Mouse (Mus musculus) limb, embryonic 13.5 days (tissue): ENCODE measurements around the gene Kat6b. TPM values are rescaled to one million over a fixed set of nuclear protein-coding genes. Genes with fewer than 3 reads are reported as not detected.
"Not testable (repeated sequence)": the region's sequence is repeated elsewhere in the genome, so short reads cannot be mapped to it uniquely, and the experiment has no call there.

Experiments used
- ATAC-seq: fragments of 200-750 bp; cut with Nextera tagmentation; 2 replicates; pipeline ENCODE4 v1.8.0; 2017; ENCODE audit warnings: low read depth, moderate number of reproducible peaks, moderate TSS enrichment; ENCODE audit not compliant: low FRiP score
- H3K27ac ChIP-seq: fragments of 300-500 bp; sonication (generic); 2 replicates; pipeline ENCODE4 v1.5.1; 2015; ENCODE audit warnings: inconsistent platforms, mild to moderate bottlenecking, moderate library complexity
- H3K27me3 ChIP-seq: fragments of 300-500 bp; sonication (generic); 2 replicates; pipeline ENCODE4 v1.6.1; 2015; ENCODE audit warnings: mild to moderate bottlenecking, inconsistent platforms
- H3K36me3 ChIP-seq: fragments of 300-500 bp; sonication (generic); 2 replicates; pipeline ENCODE4 v1.6.1; 2015; ENCODE audit warnings: inconsistent platforms, mild to moderate bottlenecking, moderate library complexity
- H3K4me1 ChIP-seq: fragments of 300-500 bp; sonication (generic); 2 replicates; pipeline ENCODE4 v1.6.1; 2015; ENCODE audit warnings: inconsistent platforms
- H3K4me2 ChIP-seq: fragments of 300-500 bp; sonication (generic); replicated peaks from 2 replicates; pipeline ENCODE4 v1.6.1; 2015; ENCODE audit warnings: inconsistent platforms, mild to moderate bottlenecking, moderate library complexity
- H3K4me3 ChIP-seq: fragments of 300-500 bp; sonication (generic); 2 replicates; pipeline ENCODE4 v1.5.1; 2015; ENCODE audit warnings: moderate library complexity, mild to moderate bottlenecking, inconsistent platforms
- H3K9ac ChIP-seq: fragments of 300-500 bp; sonication (generic); 2 replicates; pipeline ENCODE4 v1.6.1; 2015; ENCODE audit warnings: mild to moderate bottlenecking, inconsistent platforms
- H3K9me3 ChIP-seq: fragments of 300-500 bp; sonication (generic); 2 replicates; pipeline ENCODE4 v1.6.1; 2016; ENCODE audit warnings: inconsistent platforms
- WGBS: fragments of 180-500 bp; shearing (Covaris S2); methylation state at CpG from one replicate; pipeline ENCODE4 v1.1.7; 2015; 5-methylcytosine and 5-hydroxymethylcytosine counted together
- polyA plus RNA-seq: library from polyadenylated mRNA; unstranded; fragments of >200 nt; fragmentation: Nextera tagmentation; extraction: Ambion mirVana; gene quantifications from 2 replicates; pipeline ENCODE4 v1.2.1, GENCODE M21; 2015

The Kat6b gene
- polyA plus RNA-seq, 1 experiment from 2014 or later = 31.4 TPM

DNA sequence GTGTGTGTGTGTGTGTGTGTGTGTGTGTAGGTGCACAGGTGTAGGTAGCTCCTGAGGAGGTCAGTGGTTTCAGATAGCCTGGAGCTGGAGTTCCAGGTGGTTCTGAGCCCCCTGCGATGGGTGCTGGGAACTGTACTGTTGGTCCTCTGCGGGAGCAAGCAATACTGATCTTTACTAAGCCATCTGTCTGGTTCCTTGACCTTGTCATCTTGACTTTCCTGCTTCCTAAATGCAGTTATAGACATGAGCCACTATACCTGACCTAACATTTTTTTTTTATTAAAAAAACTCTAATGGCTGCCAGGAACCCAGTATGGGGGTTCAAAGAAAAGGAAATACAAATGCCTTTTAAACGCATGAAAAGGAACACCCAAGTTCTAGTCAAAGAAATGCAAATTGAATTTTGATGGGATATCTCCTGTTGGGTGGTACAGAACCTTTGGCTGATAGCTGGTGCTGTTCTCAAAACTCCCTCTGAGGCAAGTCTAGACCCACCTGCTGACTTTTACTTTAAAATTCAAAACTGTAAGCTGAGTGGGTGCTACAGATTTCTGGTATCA lies 4.8 kb downstream of the Kat6b start:
- H3K9ac ChIP-seq = no peak overlapping the region
- 93% methylated on average over 3 of the region's 3 CpGs for WGBS
- no peak overlapping the region for H3K4me2 ChIP-seq
- H3K27ac ChIP-seq = no peak overlapping the region
- H3K4me3 ChIP-seq = no peak overlapping the region
- no peaks in the 10 kb centered on the region for H3K9me3 ChIP-seq
- H3K4me1 ChIP-seq = no peaks in the 10 kb centered on the region
- no peaks in the 10 kb centered on the region for H3K27me3 ChIP-seq
- ATAC-seq = no peak
- no peaks in the 10 kb centered on the region for H3K36me3 ChIP-seq

DNA sequence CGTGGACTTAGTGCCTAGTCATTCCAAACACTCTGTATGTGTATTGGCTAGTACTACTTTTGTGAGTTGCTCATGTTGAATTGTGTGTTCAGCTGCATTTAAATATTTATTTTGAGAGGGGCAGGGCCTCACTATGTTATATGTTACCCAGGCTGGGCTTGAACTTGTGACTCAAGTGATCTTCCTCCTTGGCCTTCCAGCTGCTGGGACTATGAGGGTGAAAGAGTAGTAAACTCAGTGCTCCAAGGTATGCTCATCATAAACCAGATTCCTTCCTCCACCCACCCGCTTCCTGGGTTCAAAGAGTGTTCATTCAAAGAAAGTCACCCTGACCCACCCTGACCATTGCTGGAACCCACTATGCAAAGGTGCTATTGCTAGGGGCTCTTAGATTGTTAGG lies 5.9 kb downstream of the Kat6b start:
- not testable (repeated sequence) for H3K9me3 ChIP-seq, H3K27me3 ChIP-seq, H3K27ac ChIP-seq, H3K4me1 ChIP-seq, H3K4me2 ChIP-seq, H3K36me3 ChIP-seq, H3K9ac ChIP-seq, ATAC-seq, H3K4me3 ChIP-seq
- WGBS = 93% methylated on average over 2 of the region's 2 CpGs

DNA sequence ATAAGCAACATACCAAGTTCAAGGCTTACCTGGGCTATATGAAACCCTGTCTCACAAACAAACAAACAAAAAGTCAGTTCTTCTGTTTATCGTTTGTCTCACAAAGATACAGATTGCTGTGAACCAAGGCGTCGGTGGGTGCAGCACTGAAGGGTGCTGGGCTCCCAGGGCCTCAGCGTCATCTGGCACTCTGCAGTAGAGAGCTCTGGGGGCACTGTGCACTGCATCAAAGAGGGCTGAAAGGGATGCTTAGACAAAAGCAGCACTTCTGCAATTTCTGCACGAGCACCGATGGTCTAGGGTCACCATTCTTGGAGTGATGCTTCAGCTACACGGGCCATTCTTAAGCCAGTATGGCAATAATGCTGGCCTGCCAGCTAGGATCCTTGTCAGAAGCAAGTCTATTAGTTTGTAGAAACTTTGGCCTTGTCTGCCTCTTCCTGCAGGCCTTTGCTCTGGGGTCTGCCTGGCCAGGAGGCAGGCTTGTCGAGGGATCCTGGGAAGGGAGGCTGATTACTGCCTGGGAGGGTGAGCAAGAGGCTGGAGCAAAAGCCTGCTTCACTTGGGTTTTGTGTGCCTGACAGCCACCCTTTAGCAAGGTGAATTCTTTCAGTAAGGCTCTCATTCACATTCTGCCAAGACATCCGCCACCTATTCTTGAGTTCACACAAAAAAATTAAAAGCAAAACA lies 7.3 kb downstream of the Kat6b start:
- H3K36me3 ChIP-seq, H3K4me3 ChIP-seq, H3K27ac ChIP-seq, H3K4me1 ChIP-seq, H3K9me3 ChIP-seq, H3K4me2 ChIP-seq, H3K27me3 ChIP-seq, ATAC-seq, H3K9ac ChIP-seq: not testable (repeated sequence)
- WGBS = 81% methylated on average over 9 of the region's 9 CpGs

DNA sequence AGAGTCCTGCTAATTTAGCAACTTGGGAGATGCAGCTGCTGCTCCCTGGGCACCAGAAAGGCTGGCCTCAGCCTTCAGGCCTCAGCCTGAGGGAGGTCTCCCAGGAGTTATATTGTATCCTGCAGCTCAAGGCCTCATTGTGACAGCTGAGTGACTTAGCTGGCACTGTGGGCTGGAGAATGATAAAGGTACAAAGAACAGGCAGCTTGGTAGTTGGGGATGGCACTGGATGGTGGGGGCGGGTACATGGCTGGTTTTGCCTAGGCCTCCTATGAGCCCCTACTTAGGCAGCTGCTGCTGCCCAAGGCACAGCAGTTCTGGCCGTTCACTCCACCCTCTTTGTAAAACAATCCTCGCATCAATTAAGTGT lies 7.9 kb downstream of the Kat6b start:
- no peak overlapping the region for H3K9ac ChIP-seq
- H3K4me1 ChIP-seq = no peaks in the 10 kb centered on the region
- H3K9me3 ChIP-seq = 0 out of 2 replicates have a peak, but pooled peaks cover 3% of the 10 kb centered on the region
- no peaks in the 10 kb centered on the region for H3K27me3 ChIP-seq
- ATAC-seq = no peak
- H3K27ac ChIP-seq = no peak overlapping the region
- no peak overlapping the region for H3K4me3 ChIP-seq
- WGBS = 74% methylated on average over 3 of the region's 3 CpGs
- no peak overlapping the region for H3K4me2 ChIP-seq
- H3K36me3 ChIP-seq = no peaks in the 10 kb centered on the region

DNA sequence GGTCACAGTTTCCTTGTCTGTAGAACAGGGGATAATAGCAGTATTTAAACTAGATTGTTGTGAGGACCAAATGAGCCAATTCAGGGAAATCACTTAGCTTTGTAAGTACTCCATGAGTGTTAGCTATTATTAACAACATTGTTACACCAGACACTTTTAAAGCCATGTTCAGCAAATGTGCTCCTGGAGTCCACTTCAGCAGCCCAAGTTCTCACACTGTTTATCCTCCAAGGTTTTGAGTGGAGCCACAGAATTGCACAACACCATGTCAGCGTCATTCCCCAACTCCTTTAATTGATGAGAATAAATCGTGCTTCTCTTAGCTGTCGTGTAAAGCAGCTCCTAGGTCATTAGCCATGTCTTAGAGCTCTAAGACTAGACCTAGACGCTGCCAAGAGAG lies 8.9 kb downstream of the Kat6b start:
- no peak for ATAC-seq

DNA sequence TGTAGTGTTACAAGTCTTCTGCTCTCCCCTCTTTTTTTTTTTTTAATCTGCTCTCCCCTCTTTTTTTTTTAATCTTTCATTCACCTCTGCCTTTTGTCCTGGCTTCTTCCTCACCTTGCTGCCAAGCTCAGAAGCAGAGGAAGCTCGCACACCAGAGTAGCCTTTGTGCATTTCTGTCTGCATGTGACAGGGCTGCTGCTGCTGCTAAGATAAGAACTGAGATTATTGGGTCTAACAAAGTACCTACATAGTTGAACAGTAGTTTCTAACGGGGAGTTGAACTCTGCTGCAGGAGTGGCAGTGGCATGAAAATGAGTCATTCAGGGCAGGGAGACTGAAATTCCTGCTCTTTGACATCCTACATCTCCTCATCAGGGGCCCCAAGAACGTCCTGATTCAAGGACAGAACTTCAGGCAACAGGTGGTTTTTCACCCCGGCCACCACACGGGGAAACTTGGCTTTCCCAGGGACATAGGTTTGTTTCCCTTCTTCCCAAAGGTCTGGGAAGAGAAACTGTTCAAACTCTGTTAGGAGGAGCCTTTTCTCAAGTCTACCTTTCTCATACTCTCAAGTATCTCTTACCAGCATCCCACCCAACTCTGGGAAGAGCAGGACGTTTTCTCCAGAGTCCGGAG lies 17.2 kb downstream of the Kat6b start:
- Histone ChIP-seq H3K27ac (peak overlapping the region; percentile 99), H3K4me1 (peaks cover 41% of the 10 kb centered on the region), H3K9ac (peak overlapping the region; percentile 95), H3K27me3 (no peaks in the 10 kb centered on the region), H3K9me3 (no peaks in the 10 kb centered on the region), H3K36me3 (no peaks in the 10 kb centered on the region), H3K4me2 (peak overlapping the region; percentile 76), H3K4me3 (peak overlapping the region; percentile 81)
- 3% methylated on average over 7 of the region's 7 CpGs for WGBS
- ATAC-seq = no peak

More for the DNA sequence above, 8.9 kb downstream of the Kat6b start:
- H3K9me3 ChIP-seq = 0 out of 2 replicates have a peak, but pooled peaks cover 3% of the 10 kb centered on the region
- no peak overlapping the region for H3K27ac ChIP-seq
- H3K4me1 ChIP-seq = no peaks in the 10 kb centered on the region
- 37% methylated on average over 4 of the region's 4 CpGs for WGBS
- no peak overlapping the region for H3K4me3 ChIP-seq
- H3K4me2 ChIP-seq = no peak overlapping the region
- H3K9ac ChIP-seq = no peak overlapping the region
- no peaks in the 10 kb centered on the region for H3K27me3 ChIP-seq
- no peaks in the 10 kb centered on the region for H3K36me3 ChIP-seq

DNA sequence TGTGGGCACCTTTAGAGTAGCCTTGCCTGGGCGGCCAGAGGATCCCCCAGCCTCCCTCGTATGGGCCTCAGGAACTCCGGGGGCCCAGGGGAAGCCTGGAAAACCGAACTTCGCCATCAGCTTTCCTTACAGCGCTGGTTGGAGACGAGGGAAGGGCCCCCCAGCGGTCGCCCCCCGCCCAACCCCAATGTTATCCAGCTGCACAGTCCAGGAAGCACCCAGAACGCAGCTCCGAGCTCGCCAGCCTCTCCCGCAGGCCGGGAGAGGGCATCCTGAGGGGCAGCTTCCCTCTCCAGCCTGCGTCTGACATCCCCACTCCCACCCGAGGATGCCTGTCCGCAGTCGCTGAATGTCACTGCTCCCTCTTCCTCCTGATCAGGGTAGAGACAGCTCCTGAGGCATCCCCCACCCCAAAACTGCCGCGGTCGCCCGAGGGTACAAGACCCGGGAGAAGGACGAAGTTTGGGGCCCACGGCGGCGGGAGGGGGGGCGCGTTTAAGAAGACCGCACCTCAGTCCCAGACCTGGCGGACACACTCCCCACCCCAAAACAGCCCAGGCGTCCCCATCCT lies 17.9 kb downstream of the Kat6b start:
- Histone ChIP-seq H3K4me3 (peak overlapping the region; percentile 81), H3K4me2 (peak overlapping the region; percentile 76), H3K9me3 (no peaks in the 10 kb centered on the region), H3K9ac (peak overlapping the region; percentile 95), H3K4me1 (peaks cover 47% of the 10 kb centered on the region), H3K36me3 (no peaks in the 10 kb centered on the region), H3K27ac (peak overlapping the region; percentile 99), H3K27me3 (no peaks in the 10 kb centered on the region)
- 2% methylated on average over 32 of the region's 33 CpGs for WGBS
- ATAC-seq = no peak

DNA sequence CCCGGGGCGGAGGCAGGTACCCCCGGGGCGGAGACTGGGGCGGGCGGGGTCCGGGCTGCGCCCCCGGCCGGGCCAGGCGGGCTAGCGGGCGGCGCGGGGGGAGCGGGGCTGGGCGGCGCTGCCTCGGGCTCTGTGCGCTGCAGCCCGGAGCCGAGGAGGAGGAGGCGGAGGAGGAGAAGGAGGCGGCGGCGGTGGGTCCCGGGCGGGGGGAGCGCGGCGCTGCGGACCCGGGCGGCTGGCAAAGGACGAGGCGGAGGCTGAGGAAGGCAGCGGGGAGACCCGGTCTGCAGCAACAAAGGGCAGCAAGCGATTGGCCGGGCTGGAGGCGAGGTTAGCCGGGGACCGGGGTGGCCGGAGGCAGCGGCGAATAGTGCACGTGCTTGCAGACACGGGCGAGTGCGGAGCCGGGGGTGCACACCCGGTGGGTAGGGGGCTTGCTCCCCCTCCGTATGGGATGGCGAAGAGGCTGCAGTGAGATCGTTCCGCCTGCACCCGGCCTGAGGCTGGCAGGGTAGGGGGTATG lies 18.5 kb downstream of the Kat6b start:
- no peaks in the 10 kb centered on the region for H3K9me3 ChIP-seq

DNA sequence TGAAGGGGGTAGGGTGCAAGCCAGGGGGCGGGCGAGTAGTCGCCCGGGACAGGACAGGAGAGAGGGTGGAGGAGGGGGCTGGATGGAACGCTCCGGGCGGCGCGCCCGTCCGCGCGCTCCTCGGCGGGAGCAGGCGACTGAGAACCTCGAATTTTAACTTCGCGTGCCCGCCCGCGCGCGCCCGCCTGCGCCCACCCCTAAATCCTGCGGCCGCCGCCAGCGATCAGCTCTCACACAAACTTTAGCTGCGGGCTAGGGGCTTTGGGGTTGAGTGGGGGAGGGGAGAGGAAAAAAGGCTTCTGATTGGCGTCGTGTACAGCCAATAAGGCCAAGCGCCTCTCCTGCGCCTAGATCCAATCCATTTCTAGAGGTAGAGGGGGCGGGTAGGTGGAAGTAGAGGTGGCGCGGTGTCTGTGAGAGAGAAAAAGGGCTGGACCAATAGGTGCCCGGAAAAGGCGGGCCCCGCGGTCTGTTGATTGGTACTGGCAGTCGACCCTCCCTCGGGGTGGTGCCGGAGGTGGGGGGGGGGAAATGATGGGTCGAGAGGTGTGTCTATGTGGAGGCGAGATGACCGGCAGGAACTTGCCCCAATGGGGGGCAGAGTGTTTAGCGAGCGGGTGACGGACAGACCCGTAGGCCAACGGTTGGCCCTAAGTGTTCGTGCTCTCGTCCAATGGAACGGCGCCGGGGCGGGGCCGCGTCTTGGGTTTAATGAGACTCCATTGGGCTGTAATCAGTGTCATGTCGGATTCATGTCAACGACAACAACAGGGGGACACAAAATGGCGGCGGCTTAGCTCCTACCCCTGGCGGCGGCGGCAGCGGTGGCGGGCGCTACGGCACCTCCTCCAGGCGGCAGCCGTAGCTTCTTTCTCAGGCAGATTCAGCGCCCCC lies 19.2 kb downstream of the Kat6b start:
- peak overlapping the region; percentile 81 for H3K4me3 ChIP-seq
- no peaks in the 10 kb centered on the region for H3K36me3 ChIP-seq
- WGBS = under 1% methylated on average over 73 of the region's 75 CpGs
- H3K9ac ChIP-seq = peak overlapping the region; percentile 95
- H3K27ac ChIP-seq = peak overlapping the region; percentile 99
- peak; percentile 97 for ATAC-seq
- H3K27me3 ChIP-seq = no peaks in the 10 kb centered on the region
- H3K9me3 ChIP-seq = no peaks in the 10 kb centered on the region
- H3K4me2 ChIP-seq = peak overlapping the region; percentile 76
- H3K4me1 ChIP-seq = peaks cover 60% of the 10 kb centered on the region

More for the DNA sequence above, 18.5 kb downstream of the Kat6b start:
- peak overlapping the region; percentile 81 for H3K4me3 ChIP-seq
- H3K9ac ChIP-seq = peak overlapping the region; percentile 95
- WGBS = under 1% methylated on average over 36 of the region's 57 CpGs
- H3K4me2 ChIP-seq = peak overlapping the region; percentile 76
- peaks cover 53% of the 10 kb centered on the region for H3K4me1 ChIP-seq
- peak overlapping the region; percentile 99 for H3K27ac ChIP-seq
- no peaks in the 10 kb centered on the region for H3K27me3 ChIP-seq
- peak; percentile 16 for ATAC-seq
- no peaks in the 10 kb centered on the region for H3K36me3 ChIP-seq

DNA sequence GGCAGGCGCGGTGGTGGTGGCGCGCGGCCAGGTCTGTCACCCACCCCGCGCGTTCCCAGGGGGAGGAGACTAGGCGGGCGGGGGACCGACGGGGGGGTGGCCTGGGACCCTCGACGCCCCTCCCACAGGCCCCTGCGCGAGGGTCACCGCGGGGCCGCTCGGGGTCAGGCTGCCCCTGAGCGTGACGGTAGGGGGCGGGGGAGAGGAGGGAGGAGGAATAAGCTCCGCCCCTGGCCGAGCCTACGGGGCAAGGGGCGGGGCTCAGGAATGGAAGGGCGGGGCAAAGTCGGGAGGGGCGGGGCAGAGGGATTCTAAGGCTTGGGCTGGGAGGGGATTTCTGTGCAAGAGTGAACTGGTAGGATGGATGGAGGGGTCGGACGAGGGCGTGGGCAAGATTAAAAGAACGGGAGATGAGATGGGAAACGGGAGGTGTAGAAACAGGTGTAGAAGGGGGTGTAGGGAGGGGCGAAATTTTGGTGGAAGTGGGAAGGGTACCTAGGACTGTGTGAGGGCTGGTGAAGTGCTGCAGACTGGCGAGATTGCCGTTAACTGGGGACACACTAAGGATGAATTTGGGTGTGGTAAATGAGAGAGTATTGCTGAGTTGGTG lies 19.9 kb downstream of the Kat6b start:
- Histone ChIP-seq H3K27ac (peak overlapping the region; percentile 93), H3K4me2 (peak overlapping the region; percentile 67), H3K4me1 (peaks cover 60% of the 10 kb centered on the region), H3K27me3 (no peaks in the 10 kb centered on the region), H3K9ac (peak overlapping the region; percentile 79), H3K36me3 (no peaks in the 10 kb centered on the region), H3K4me3 (peak overlapping the region; percentile 81), H3K9me3 (no peaks in the 10 kb centered on the region)
- ATAC-seq = peak; percentile 0; the same call in 1 of the 2 replicates
- 2% methylated on average over 37 of the region's 38 CpGs for WGBS

DNA sequence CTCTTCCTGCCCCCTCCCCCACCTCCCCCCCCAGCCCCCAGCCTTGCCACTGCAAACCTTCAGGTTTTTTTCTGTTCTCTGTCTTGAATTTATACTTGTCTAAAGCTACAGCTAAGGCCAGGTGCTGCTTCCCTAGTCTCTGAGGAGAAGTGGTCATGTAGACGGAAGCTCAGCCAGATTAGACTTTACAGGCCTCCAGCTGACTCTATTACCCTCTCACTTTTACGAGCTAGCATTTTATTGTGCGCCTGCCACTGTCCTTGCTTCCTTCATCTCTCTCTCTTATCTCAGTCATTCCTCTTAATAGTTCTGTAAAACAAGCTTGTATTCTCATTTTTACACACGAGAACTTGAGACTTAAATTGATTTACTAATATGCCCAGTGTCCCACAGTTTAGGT lies 23.8 kb downstream of the Kat6b start:
- H3K4me1 ChIP-seq = peaks cover 46% of the 10 kb centered on the region
- no peak overlapping the region for H3K4me3 ChIP-seq
- H3K27ac ChIP-seq = no peak overlapping the region
- H3K9ac ChIP-seq = no peak overlapping the region
- WGBS = 12% methylated on average over 4 of the region's 4 CpGs
- no peaks in the 10 kb centered on the region for H3K9me3 ChIP-seq
- peaks cover 4% of the 10 kb centered on the region; the same call in 1 of the 2 replicates for H3K36me3 ChIP-seq
- no peaks in the 10 kb centered on the region for H3K27me3 ChIP-seq
- no peak for ATAC-seq
- 0 out of 2 replicates have a peak overlapping the region, but pooled peaks have one; percentile 14 for H3K4me2 ChIP-seq
